Mouse (Mus musculus) kidney, postnatal 4 days (tissue): ENCODE results near the gene Ftsj1.

Experiments
- DNase-seq, 2 experiments: peaks; one replicate each; pipeline ENCODE4 v3.0.0; 2021; ENCODE audit warnings: mixed read lengths in 2 of 2

Ftsj1 gene

GRCm38 (mm10) chrX:8217383-8217782 is 34.8 kb downstream of the Ftsj1 start:
- DNase-seq, result no peak

GRCm38 (mm10) chrX:8211490-8212207 is 40.6 kb downstream of the Ftsj1 start:
- no peak for DNase-seq

DNA sequence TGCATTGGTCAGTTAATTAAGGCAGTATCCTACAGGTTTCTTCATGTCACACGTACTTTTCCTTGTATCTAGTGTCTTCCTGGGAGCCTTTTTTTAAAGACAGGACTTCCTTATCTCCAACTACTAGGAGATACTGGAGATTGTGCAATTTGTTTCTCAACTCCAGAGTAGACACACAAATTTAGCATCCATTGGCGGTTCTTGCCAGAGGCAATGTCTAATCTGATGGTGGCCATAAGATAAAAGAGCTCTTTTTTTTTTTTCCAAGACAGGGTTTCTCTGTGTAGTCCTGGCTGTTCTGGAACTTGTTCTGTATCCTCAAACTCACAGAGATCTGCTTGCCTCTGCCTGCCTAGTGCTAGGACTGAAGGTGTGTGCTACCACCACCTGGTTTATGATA is 42.5 kb downstream of the Ftsj1 start:
- DNase-seq, result no peak

DNA sequence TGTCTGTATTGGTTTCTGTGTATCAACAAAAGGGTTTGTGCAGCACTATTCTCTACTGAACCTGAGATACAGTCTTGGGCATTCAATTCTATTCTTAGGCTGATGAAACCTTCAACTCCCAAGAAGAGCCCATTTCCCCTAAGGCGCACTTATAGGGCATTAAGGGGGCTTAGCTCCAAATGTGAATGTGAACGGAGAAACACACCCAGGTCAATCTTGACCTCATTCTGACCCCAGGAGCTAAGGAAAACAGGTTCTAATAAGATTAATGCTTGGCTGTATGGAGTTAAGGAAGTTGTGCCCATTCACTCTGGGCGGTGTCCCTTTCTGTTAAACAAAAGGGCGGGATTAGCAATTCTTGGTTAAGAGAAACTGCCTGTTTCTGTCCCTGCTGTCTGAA is 45.0 kb downstream of the Ftsj1 start:
- no peak for DNase-seq

DNA sequence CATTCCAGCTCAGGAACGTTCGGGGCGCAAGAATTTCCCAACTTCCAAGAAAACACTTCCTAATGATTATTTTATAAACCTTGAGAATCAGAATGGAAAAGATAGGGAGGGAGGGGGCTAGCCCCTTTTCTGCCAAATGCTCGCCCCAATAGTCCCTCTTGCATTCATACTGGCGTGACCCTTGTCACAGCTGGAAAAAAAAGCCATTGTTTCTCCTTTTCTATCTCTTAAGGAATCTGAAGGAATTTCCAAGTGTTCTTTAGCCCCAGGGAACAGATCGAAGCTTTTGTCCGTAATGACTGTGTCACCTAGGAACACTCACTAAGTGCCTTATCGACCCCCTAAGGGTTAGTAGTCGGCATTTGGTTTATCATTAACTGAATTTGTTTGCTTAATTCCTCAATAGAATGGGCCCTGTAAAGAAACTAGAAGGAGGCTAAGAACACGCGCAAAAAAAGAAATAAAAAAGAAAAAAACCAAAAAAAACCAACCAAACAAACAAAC is 45.5 kb downstream of the Ftsj1 start:
- DNase-seq, result no peak

DNA sequence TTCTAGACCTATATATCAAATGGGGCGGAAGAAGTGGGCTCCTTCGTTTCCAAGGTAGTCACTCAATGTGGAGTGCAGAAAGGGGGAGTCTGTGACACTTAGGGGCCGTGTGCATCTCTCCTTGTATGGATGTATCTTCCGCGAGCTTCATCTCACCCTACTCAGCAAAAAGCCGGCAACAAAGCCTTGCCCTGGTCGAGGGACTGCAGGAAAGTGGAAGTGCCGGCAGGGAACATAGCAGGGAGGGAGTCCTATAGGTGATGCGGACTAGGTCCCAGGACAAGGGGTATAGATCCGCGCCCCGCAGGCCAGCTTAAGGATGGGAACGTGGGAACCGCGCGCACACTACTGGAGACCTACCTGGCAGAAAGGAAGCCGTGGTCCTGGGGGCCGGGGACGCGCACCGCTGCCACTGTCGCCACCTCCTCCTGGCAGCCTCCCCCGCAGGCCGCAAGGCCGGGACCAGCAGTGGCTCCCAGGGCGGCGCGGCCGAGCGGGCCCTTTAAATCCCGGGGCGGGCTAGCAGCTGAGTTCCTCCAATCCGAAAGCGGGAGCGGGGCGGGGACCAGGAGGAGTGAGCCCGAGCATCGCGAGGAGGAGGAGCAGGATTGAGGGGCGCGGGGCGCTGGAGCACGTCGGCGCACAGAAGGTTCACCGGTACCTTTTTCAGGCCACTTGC is 46.1 kb downstream of the Ftsj1 start, which contains the start of gene Porcn:
Porcn (minus strand) TSS at position 511 of the 679 bp plus-strand sequence.
- DNase-seq, result peak; percentile 85 to 91

GRCm38 (mm10) chrX:8205551-8205950 is 46.7 kb downstream of the Ftsj1 start:
- DNase-seq, result no peak

DNA sequence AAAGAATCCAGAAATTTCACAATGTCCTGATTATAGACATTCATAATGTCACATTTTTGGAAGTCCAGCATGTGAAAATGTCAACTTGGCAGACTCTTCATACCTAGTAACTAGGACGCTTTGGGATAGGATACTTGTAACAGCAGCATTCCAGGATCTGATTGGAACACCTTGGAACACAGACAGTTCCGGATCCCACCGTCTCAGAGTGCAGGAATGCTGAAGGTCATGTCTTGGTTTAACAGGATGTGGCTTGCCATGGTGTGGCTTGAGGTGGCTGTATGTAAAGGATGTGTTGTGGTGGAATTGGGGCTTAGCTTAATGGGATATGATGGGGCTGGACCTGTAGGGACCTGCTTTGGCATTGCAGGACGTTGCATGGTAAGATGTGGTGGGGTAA is 47.1 kb downstream of the Ftsj1 start:
- no peak for DNase-seq

- DNase-seq, result no peak
Observed at GRCm38 (mm10) chrX:8204076-8204475, 48.1 kb downstream of the Ftsj1 start.

DNA sequence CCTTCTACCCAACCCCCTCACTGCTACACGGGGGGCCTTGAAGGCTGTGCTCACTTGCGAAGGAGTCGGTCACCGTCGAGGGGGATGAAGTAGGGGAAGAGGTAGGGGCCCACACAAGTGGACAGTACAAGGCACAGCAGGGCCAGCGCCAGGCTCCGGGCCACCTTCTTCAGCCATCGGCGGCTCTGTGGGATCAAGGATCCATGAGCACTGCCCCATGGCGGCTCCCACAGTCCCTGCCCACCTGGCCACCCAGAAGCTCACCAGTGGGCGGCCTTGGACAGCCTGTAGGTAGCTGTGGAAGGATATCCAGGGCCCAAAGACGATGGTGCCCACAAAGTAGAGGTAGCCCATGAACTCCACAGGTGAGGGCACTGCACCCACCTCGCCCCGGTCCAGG is 49.1 kb downstream of the Ftsj1 start:
- DNase-seq, result no peak

GRCm38 (mm10) chrX:8193419-8193723 is 58.8 kb downstream of the Ftsj1 start, which contains the start of gene Ebp:
Gene Ebp, minus strand, starts transcription at chrX:8193512.
- no peak for DNase-seq

GRCm38 (mm10) chrX:8192640-8193418 is 59.4 kb downstream of the Ftsj1 start:
- peak; percentile 77 to 86 for DNase-seq

GRCm38 (mm10) chrX:8192126-8192639 is 60.0 kb downstream of the Ftsj1 start:
- peak in 1 of 2 experiments; percentile 35 for DNase-seq
